Mouse (Mus musculus) cerebellum, adult 11 months (tissue): ENCODE results near the gene Cngb1.
A peak's percentile ranks its signal among the peaks of the same experiment; 100 is the strongest.
"Not testable (repeated sequence)": the region's sequence is repeated elsewhere in the genome, so short reads cannot be mapped to it uniquely, and the experiment has no call there.

Source experiments
- DNase-seq: peaks from one replicate; pipeline ENCODE4 v3.0.0; 2022

Gene Cngb1

DNA sequence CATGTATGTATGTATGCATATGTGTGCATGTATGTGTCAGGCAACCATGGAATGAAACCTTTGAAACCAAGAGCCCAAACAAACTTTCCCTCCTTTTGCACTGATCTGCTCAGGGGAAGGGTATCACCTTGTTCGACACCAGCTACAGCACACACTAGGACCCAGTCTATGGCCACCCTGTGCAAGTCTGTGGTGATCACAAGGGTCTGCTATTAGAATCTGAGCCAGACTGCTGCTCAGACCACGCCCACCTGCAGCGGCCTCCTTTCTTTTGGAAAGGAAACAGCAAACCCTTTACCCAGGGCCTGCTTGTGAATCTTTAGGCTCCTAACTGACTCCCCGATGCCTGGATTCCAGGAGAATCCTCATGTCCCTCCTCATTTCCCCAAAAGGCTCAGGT, 62.5 kb downstream of the Cngb1 start:
- DNase-seq: no peak

DNA sequence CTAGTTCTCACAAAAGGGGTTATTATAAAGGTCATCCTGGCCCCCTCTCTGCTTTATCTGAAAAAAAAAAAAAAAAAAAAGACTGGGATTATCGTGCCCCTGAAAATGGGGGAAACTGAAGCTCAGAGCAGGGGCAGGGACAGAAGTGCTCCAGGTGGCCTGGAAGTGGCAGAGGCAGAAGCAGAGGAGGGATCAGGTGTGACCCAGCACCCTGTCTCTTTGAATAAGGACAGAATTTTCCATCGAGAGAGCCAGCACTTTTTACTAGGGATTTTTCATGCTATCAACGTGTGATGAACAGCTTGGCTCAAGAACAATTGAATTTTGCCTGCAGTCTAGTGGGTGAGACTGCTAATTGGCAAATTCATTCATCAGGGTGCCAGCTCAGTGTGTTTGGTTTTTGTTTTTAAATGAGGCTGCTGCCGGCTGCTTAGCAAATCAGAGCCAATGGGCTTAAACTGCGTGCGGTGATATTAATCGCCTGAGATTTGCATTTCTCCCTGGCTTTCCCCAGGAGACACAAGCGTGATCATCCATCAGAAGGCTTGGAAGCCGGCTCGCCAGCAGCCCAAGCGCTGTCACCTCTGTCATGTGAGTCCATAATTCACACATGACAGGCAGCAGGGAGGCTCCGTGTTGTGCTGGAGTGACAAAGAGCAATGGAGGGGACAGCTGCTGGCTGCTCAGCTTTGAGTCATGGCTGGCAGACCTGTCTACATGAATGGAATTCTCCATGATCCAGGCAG, 63.4 kb downstream of the Cngb1 start:
- DNase-seq: no peak

DNA sequence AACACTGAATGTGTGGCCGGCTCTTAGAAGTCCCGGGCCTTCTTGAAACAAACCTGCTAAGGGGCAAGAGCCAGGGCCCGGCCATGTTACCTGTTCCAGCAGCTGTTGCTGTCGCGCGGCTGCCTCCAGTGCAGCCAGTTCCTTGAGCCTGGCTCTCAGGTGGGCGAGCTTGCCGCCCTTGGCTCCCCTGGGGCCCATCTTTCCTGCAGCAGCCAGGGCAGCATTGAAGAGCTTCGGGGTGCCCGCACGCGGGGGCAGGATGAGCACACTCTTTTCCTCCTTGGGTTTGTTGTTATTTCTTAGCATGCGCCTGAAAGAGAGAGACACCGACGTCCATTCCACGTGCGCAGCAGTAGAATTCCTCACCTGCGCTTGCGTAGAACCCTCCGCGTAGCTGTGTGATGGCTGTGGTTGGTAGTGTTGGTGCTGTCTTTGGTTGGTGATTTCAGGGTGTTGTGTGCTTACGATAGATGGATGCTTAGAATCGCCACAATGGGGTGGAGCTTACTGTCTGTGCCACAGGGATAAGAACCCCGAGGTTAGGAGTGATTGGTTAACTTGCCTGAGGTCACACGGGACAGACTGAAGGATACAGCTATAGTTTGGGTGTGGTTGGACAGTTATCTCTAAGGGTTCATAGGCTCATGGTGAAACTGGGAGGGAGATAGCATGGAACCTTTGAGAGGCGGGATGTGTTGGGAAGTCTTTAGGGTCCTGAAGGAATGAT, 64.1 kb downstream of the Cngb1 start:
- DNase-seq: no peak

DNA sequence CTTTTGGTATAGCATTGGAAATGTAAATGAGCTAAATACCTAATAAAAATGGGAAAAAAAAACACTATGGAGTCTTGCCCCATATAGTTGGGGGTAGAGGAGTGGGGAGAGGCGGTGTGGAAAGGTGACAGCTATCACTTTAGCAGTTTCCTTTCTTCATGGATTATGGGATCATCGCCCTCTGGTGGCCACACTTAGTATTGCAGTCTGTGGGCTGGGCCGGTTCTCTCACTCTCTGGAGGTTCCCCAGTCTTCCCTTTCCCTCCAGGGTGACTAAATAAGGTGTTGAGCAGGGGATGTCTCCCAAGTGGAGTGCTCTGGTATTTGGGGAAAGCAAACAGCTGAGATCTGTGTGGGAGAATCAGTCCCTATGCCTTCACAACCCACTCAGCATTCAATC, 70.7 kb downstream of the Cngb1 start:
- DNase-seq: peak; percentile 54

DNA sequence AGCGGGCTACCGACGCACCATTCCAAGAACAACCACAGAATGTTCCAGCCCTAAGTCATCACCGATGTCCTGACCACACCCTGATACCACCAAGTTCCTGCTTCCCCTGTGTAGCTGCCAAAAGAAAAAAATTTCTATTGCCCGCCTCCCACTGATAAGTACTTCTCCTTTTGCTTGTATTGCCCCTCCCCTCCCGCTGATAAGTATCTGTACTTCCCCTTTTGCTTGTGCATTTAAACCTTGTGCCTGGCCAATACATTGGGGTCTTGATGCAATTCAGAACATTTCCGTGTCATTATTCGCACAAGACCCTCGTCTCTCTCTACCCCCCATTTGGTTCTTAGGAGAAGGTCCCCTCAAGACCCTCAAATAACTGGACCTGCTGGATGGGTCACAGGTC, 76.3 kb downstream of the Cngb1 start:
- not testable (repeated sequence) for DNase-seq

DNA sequence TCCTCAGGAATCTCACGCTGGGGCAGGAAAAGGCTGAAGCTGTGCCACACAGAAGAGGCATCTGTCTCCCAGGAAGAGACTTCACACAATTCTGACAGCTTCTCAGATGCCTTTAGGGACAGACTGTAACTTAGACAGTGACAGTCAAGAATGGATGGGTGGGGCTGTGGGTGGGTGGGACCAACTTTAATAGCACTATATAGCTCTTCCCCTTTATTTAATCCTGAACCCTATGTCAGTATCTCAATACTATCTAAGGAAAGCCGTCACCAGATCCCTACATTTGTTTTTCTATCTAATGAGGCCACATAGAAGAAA, 79.3 kb downstream of the Cngb1 start:
- no peak for DNase-seq

DNA sequence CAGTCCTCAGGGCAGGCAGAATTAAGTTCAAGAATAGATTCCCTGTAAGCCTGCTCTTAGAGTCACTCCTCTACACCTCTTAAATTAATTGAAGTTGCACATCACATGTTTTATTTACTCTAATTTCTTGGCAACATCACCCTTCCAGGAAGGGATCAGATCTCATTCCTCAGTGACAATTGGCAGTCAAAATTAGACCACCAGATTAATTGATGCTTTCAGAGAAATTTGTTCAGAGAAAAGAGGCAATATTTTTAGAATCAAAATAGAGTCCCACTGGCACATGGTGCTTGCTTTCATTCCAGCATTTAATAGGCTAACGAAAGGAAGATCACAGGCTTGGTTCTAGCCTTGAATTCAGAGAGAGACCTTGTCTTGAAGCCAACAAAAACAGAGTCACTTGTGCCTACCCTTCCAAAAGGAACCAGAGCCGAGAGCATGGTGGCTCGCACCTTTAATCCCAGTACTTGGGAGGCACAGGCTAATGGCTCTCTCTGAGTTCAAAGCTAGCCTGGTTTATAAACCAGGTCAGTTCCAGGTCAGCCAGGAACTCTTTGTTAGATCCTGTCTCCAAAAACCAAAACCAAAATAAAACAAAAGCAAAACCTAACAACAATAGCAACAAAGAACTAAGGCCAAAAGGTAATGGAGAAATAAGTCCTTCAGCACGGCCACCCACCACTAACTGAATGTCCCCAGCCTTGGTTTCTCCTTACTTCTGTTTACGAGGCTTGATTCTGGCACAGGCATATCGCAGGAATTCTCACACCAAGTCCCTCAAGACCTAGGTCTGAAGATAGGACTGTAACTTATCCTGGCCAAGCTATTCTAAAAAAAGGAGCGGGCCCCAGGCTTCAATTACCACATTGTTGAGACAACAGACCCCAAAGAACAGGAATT, 79.9 kb downstream of the Cngb1 start:
- no peak for DNase-seq

DNA sequence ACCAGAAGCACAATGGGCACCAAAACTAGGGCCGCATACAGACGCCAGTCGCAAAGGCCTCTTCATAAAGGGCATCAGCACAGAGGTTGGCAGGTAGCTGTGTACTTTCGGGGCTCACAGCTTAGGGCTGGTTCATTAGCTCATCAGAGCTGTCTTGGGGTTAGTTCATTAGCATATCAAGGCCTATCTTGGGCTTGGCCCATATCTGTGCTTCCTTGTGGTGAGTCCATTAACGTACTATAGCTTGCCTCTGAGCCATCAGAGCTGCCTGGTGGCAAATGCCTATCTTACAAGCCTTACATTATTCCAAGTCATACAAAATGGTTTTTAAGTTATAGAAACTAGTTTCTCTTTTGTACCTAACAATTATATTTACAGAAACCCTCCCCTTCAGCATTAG, 82.4 kb downstream of the Cngb1 start:
- DNase-seq: no peak

DNA sequence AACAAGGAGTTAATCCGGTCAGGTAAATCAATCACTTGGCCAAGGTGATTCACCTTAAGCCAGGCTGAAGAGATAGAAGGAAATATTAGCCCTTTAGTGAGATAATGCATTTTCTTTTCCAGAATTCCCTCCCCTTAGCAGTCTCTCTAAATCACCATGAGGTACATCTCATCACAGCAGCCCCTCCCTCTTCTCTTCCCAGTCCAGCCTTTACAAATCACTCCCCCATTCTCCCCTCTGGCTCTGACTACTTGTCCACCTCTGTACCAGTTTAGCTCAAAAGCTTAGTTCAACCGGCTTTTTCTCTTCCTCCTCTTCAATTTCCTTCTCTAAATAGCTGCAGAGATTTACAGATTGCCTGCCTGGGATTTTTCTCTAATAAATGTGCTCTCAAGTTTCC, 85.3 kb downstream of the Cngb1 start:
- no peak for DNase-seq

DNA sequence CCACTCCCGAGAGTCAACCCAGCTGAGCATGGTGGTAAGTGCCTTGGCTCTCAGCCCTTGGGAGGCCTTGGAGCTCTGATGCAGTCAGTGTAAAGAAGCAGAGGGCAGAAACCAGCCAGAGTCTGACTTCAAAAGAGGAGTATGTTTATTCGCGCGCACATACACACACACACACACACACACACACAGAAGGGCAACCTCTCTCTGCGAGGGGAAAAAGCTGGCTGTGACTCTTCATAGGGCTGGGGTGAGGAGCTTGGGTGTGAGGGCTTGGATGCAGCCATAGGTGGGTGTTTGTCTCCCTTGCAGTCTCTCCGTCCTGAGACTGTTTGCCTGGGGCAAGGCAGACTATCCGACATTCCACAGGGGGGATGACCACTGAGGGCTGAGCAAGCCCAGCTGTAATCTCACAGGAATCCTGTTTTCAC, 85.8 kb downstream of the Cngb1 start:
- no peak for DNase-seq

DNA sequence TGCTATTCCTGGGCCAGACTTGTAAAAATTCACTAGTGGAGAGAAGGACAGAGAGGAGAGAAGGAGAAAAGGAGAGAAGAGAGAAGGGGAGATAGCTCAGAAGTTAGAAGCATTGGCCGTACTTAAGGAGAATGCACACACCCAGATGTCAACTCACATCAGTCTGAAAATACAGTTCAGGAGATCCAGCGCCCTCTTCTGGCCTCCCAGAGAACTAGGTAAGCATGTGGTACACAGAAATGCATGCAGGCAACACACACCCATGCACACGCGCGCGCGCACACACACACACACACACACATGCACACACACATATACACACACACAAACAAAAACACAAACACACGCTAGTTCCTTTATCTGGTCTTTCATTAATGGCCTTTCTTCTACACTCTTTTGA, 86.8 kb downstream of the Cngb1 start:
- DNase-seq: no peak

DNA sequence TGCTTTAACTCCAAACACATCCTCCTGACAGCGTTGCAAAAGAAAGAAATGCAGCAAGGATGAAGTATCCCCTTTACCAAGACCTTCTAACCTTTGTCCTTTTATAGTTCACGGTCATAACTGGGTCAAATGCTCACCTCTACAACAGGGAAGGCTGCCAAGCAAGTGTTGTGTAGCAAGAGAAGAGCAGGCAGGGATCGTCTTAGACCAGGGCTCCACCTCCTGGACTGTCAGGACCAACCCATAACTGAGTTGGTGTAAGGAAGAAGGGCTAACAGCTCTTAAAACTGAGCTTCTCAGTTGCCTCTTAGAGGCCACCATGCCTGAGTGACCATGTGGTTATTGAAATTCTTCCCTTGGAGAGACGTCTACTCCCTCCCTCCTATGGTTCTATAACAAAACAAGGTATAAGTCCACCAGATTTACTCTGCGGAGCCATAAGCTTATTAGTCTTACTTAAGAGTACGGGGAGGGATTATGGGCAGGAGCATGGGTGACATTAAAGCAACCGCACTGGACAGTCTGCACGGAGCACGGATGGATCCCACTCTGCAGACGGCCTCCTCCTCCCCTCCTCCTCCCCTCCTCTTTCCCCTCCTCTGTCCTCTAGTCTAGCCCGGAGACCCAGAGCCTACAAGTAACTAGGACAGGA, 90.5 kb downstream of the Cngb1 start:
- no peak for DNase-seq

DNA sequence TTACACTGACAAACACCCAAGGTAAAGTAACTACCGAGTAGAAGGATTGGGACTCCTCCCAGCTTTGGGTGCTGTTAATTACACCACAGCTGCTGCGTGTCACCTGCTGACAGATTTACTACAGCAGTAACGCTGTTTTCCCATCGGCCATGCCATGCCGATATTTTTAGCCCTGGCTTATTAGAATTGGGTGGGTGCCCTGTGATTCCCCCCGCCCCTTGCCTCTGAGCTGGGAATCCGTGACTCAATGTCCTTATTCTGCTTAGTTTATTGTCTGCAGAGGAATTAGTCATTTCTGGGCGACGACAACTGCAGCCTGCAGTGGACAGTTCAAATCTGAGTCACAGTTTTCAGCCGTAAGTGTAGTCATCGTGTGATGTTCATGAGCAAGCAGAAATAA, 96.5 kb downstream of the Cngb1 start:
- DNase-seq: no peak

DNA sequence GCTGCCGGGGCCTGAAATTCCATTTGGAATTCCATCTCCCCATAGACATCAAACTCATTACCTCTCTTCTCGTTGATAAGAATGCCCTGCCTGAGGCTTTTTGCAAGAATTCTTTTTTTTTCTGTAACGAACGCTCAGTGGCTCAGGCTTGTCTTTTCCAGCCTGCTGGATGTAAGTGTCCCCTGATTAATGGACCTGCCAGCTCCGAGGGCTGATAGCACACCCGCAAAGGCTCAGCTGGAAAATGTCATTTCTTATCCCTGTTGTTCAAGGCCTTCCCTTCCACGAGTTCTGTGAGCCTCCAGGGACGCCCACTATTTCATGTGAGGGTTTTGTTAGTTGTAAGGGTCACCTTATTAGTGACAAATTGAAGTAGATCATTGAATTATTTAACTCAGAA, 100.4 kb downstream of the Cngb1 start:
- no peak for DNase-seq

DNA sequence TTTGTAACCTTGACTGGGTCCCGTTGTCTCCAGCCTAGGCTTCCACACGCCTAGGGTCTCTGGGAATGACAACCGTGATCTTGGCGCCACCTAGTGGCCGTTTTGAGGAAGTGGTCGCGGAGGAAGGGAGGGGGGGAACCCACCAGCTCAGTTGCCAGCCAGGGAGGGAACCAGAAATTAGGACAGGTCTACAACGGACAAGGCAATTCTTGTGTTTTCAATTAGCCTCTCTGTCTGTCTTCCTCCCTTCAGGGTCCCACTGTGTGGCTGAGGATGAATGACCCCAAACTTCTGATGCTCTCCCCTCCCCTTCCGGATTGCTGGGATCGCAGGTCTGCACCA, 102.4 kb downstream of the Cngb1 start:
- DNase-seq: peak; percentile 50

DNA sequence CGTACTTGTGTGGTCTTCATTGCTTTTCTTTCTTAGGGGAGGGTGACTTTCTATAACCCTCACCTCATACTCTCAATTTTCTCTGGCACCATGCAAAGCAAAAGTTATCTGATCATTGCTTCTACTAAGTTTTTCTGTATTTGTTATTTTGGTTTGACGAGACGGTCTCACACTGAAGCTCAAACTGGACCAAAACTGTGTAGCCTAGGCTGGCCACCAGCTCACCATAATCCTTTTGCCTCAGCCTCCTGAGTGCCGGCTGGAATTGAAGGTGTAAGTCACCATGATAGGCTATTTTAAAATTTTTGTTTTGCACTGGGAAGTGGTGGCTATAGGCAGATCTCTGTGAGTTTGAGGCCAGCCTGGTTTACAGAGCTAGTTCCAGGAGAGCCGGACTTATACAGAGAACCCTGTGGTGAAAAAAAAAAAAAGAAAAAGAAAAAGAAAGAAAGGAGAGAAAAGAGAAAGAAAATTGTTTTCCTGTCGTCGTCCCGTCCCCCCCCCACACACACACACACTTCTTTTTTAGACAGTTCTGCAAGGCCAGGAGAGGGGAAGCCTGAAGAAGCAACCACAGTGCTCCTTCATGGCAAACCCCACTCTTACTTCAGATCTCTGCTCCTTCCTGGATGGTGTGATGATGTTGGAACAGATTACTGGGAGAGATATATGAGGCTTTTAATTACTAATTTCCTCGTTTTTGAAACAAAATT, 102.9 kb downstream of the Cngb1 start:
- DNase-seq: no peak

DNA sequence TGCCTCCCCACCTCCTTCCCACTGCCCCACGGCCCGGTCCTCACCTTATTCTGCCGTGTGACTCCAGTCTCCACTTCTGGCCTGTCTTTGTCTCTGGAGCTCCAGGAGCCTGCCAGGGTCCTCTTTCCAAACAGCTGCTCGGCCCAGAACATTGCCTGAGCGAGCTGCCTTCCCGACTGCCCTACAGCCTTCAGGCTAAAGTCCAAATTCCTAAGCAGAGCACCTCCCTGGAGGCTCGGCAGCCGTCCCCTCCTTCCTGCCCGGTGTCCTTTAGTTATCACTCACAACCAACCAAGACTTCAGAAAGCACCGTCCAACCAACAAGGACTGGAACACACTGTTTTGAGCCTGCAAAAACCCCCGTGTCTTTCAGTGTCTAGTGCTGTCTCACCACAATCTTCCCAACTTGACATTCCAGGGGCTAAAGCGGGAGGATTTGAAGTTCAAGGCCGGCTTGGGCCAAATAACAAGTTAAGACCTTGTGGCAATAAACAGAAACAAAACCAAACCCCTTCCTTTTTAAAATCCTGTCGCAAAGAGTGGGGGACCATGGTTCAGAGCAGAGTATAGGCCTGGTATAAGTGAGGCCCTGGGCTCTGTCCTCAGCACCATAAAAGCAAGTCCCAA, 103.6 kb downstream of the Cngb1 start, which contains the start of gene Kifc3:
TSS of gene Kifc3 (minus strand) at position 164 of the 627 bp plus-strand sequence.
- no peak for DNase-seq

DNA sequence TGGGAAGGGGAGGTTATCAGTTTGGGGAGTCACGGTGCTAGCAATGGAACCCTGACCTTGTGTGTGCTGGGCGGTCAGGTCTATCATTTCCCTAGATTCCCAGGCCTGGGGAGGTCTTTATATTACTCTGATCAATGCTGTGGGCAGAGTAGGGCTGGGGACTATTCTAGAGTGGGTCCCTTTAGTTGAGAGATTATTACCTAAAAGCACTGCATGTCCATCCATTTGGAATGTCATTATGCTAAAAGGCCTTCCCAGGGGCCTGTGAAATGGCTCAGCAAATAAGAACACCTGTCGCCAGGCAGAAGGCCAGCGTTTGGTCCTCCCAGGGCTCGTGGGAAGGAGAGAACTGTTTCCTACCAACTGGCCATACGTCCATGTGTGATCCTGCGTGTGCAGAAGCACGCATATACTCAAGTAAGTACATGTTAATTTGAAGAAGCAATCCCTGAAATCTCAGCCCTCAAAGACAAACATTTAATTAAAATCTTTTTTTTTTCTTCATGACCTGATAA, 104.3 kb downstream of the Cngb1 start:
- no peak for DNase-seq

DNA sequence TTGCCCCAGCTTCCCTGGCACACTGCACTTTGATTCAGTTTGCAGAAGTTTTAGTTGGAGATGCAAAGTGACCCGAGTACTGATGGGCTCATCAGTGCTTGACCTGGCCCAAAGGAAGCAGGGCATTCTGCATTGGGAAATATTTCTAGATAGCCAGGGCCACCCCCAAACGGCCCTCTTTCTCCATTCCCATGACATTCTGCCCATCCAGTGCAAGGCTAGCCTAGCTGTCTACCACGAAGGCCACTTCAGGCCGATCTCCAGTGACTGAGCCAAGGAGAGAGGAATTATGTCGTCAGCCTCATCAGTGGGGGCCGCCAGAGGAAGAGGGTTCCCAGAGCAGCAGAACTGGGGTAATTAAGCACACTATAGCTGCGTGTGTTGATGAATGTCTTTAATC, 104.9 kb downstream of the Cngb1 start:
- no peak for DNase-seq

DNA sequence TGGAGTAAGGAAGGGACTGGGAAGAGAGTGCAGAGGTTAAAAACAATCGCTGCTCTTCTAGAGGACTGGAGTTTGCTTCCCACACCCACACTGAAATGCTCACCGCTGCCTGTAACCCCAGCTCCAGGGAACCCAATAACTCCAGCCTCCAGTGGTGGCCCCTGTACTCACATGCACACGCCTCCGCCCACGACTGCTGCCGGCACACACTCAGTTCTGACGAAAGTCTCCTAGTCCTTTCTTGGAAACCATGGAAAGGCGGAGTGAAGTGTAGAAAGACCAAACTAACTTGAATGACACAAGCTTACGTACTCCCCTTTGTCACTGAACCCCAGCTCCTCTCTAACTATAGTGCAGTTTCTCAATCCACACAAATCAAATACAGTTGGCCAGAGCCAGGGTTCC, 106.4 kb downstream of the Cngb1 start:
- no peak for DNase-seq

DNA sequence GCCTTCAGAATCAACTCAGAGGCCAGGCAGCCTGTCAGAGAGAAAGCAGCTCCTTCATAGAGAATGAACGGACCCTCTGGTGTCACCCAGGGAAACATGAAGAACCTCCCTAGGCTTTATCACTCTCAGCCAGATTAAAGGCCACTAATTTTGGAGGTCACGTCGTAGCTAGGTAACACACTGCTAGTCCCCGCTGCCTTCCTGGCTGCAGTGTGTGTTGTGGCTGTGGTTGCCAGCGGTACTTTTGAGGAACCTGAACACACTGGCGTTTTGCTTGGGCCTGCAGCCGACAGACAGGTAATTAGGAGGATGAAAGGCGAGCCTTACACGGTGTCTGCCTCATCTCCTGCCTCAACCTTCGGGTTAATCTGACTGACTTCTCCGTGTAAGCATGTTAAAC, 110.7 kb downstream of the Cngb1 start:
- DNase-seq: no peak
